8 mouse cellular contexts compared by ENCODE assay signal in the genomic region with DNA sequence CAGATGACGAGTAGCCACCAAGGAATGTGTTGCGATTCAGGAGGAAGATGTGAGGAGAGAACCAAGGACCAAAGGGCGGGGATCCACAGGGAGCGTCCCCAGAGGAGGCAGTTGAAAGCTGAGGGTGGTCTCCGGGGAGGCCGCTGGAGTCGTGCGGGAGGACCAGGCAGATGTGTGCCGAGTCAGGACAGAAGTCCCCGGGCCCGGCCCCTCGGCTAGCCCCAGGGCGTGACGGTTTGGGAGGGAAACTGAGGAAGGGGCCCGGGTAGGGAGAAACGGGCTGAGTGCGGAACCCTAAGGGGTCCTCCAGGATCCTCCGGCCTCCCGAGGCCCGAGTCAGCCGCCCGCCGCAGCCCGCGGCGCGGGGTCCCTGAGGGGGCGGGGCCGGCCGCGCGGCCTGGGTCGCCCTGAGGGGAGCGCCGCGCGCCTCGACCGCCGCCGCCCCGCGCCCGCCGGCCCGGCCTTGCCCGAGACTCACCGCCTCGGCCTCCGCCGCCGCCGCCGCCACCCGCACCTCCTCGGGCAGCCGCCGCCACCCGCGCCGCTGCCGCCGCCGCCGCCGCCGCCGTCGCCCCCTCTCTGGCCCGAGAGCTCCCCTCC. TPM values are rescaled to one million over a fixed set of nuclear protein-coding genes. Genes with fewer than 3 reads are reported as not detected.
A peak's percentile ranks its signal among the peaks of the same experiment; 100 is the strongest.
DNase-seq lines count a peak whose midpoint lies in the region; ATAC-seq and TF ChIP-seq lines count a peak whose summit lies in the region.

No protein-coding gene starts in this region.

- peaks cover 13% of the 10 kb centered on the region for H3K36me3 ChIP-seq in G1E (replicated peaks)
- peaks cover 18% of the 10 kb centered on the region; the same call in 1 of the 2 replicates for H3K36me3 ChIP-seq in embryonic facial prominence, embryonic 13.5 days
- H3K36me3 ChIP-seq in hindbrain, embryonic 11.5 days (ENCODE audit: control insufficient read depth, insufficient read depth, low read length), result no peaks in the 10 kb centered on the region
- peaks cover 12% of the 10 kb centered on the region for H3K36me3 ChIP-seq in limb, embryonic 15.5 days
- peaks cover 7% of the 10 kb centered on the region for H3K36me3 ChIP-seq in neural tube, embryonic 12.5 days

- H3K27ac ChIP-seq in embryonic facial prominence, embryonic 13.5 days, result peak overlapping the region; percentile 60
- H3K27ac ChIP-seq in hindbrain, embryonic 11.5 days (ENCODE audit: low read depth, low read length), result peak overlapping the region; percentile 18; the same call in 1 of the 2 replicates
- peak overlapping the region; percentile 72 for H3K27ac ChIP-seq in limb, embryonic 15.5 days
- H3K27ac ChIP-seq in neural tube, embryonic 12.5 days, result no peak overlapping the region

- H3K27me3 ChIP-seq in G1E (ENCODE audit: insufficient read depth, low read length), result no peaks in the 10 kb centered on the region
- no peaks in the 10 kb centered on the region for H3K27me3 ChIP-seq in embryonic facial prominence, embryonic 13.5 days
- no peaks in the 10 kb centered on the region for H3K27me3 ChIP-seq in hindbrain, embryonic 11.5 days (ENCODE audit: control insufficient read depth, insufficient read depth, low read length)
- no peaks in the 10 kb centered on the region for H3K27me3 ChIP-seq in limb, embryonic 15.5 days
- H3K27me3 ChIP-seq in neural tube, embryonic 12.5 days (replicated peaks), result no peaks in the 10 kb centered on the region

- H3K9me3 ChIP-seq in G1E (replicated peaks), result no peaks in the 10 kb centered on the region
- H3K9me3 ChIP-seq in embryonic facial prominence, embryonic 13.5 days, result no peaks in the 10 kb centered on the region
- no peaks in the 10 kb centered on the region for H3K9me3 ChIP-seq in hindbrain, embryonic 11.5 days (ENCODE audit: control insufficient read depth, low read length)
- no peaks in the 10 kb centered on the region for H3K9me3 ChIP-seq in limb, embryonic 15.5 days
- H3K9me3 ChIP-seq in neural tube, embryonic 12.5 days, result no peaks in the 10 kb centered on the region

- peaks cover 61% of the 10 kb centered on the region for H3K4me1 ChIP-seq in G1E (ENCODE audit: insufficient read depth, low read depth, low read length)
- H3K4me1 ChIP-seq in embryonic facial prominence, embryonic 13.5 days, result peaks cover 42% of the 10 kb centered on the region
- peaks cover 5% of the 10 kb centered on the region; the same call in 1 of the 2 replicates for H3K4me1 ChIP-seq in hindbrain, embryonic 11.5 days (replicated peaks; ENCODE audit: control insufficient read depth, insufficient read depth, low read length)
- H3K4me1 ChIP-seq in limb, embryonic 15.5 days, result peaks cover 37% of the 10 kb centered on the region
- peaks cover 23% of the 10 kb centered on the region for H3K4me1 ChIP-seq in neural tube, embryonic 12.5 days

- 0% methylated on average over 11 of the region's 70 CpGs for WGBS in embryonic facial prominence, embryonic 13.5 days
- WGBS in hindbrain, embryonic 11.5 days, result under 1% methylated on average over 25 of the region's 70 CpGs
- under 1% methylated on average over 13 of the region's 70 CpGs for WGBS in limb, embryonic 15.5 days
- under 1% methylated on average over 39 of the region's 70 CpGs for WGBS in neural tube, embryonic 12.5 days

- no peak for TF ChIP-seq CTCF in G1E (IDR thresholded peaks at IDR 0.05; ENCODE audit: low read depth, low read length)

- H3K4me2 ChIP-seq in embryonic facial prominence, embryonic 13.5 days, result peak overlapping the region; percentile 85
- H3K4me2 ChIP-seq in hindbrain, embryonic 11.5 days (replicated peaks; ENCODE audit: low read depth, low read length), result peak overlapping the region; percentile 55
- H3K4me2 ChIP-seq in limb, embryonic 15.5 days, result peak overlapping the region; percentile 74
- H3K4me2 ChIP-seq in neural tube, embryonic 12.5 days (replicated peaks), result peak overlapping the region; percentile 70

- ATAC-seq in G1E (ENCODE audit: extremely low read depth, insufficient number of reproducible peaks, low FRiP score, poor library complexity, severe bottlenecking), result no peak
- peak; percentile 44 for ATAC-seq in embryonic facial prominence, embryonic 13.5 days (ENCODE audit: insufficient number of reproducible peaks, insufficient read depth, low FRiP score, low TSS enrichment, low read depth)
- peak; percentile 55 for ATAC-seq in hindbrain, embryonic 11.5 days (ENCODE audit: low FRiP score)
- ATAC-seq in limb, embryonic 15.5 days (ENCODE audit: insufficient number of reproducible peaks, low FRiP score, low TSS enrichment, low read depth), result 0 out of 2 replicates have a peak, but pooled peaks have one; percentile 1
- ATAC-seq in neural tube, embryonic 12.5 days (ENCODE audit: low FRiP score, low read depth), result peak; percentile 48

- H3K9ac ChIP-seq in embryonic facial prominence, embryonic 13.5 days, result peak overlapping the region; percentile 98
- peak overlapping the region; percentile 83 for H3K9ac ChIP-seq in hindbrain, embryonic 11.5 days (ENCODE audit: low read depth, low read length)
- H3K9ac ChIP-seq in limb, embryonic 15.5 days, result peak overlapping the region; percentile 92
- H3K9ac ChIP-seq in neural tube, embryonic 12.5 days, result peak overlapping the region; percentile 95

- peak overlapping the region; percentile 78 for H3K4me3 ChIP-seq in G1E (ENCODE audit: low read depth, low read length)
- H3K4me3 ChIP-seq in embryonic facial prominence, embryonic 13.5 days, result peak overlapping the region; percentile 86
- peak overlapping the region; percentile 72 for H3K4me3 ChIP-seq in hindbrain, embryonic 11.5 days (ENCODE audit: low read depth, low read length)
- peak overlapping the region; percentile 89 for H3K4me3 ChIP-seq in limb, embryonic 15.5 days
- peak overlapping the region; percentile 84 for H3K4me3 ChIP-seq in neural tube, embryonic 12.5 days

- peak; percentile 26 for DNase-seq in kidney, adult 11 months
- DNase-seq in kidney, postnatal 36 days, result no peak
- no peak for DNase-seq in G1E (ENCODE audit: low spot score)
- peak; percentile 61 for DNase-seq in hindbrain, embryonic 11.5 days (ENCODE audit: low spot score)
- DNase-seq in layer of hippocampus, adult 18-20 months (ENCODE audit: low spot score in 2 of 2), result no peak

RNA-seq across cellular contexts. Expression of a gene that starts 1.5 kb away (rescaled TPM):
- total RNA-seq in G1E (2014; fragmentation: Nextera tagmentation), result 38.5 and 40.1 TPM in 2 replicates
- total RNA-seq in G1E (2017), result 249 and 272 TPM in 2 replicates
- 7.9 and 8.4 TPM in 2 replicates for polyA plus RNA-seq in G1E (2012)
- polyA plus RNA-seq in embryonic facial prominence, embryonic 13.5 days (2015; fragmentation: Nextera tagmentation; extraction: Ambion mirVana), result 9.9 and 13.4 TPM in 2 replicates
- polyA plus RNA-seq in hindbrain, embryonic 11.5 days (2014; fragmentation: Nextera tagmentation; extraction: Ambion mirVana), result 6.5 and 8.7 TPM in 2 replicates
- polyA plus RNA-seq in limb, embryonic 15.5 days (2015; fragmentation: Nextera tagmentation; extraction: Ambion mirVana), result 18.1 and 19.3 TPM in 2 replicates
- polyA plus RNA-seq in neural tube, embryonic 12.5 days (2016; fragmentation: Nextera tagmentation; extraction: Ambion mirVana), result 6.6 and 8.1 TPM in 2 replicates
- 1 to 10 TPM; 2.2 to 2.4 TPM for total RNA-seq in layer of hippocampus, adult 18-20 months (2021)

RNA-seq across cellular contexts. Expression of a gene that starts 16.0 kb away (rescaled TPM):
- total RNA-seq in G1E (2014; fragmentation: Nextera tagmentation), result not detected in 2 replicates
- 0.11 TPM in 1 of 2 replicates, not detected in the other for total RNA-seq in G1E (2017)
- polyA plus RNA-seq in G1E (2012), result 0.02 and 0.03 TPM in 2 replicates
- polyA plus RNA-seq in embryonic facial prominence, embryonic 13.5 days (2015; fragmentation: Nextera tagmentation; extraction: Ambion mirVana), result 5.3 and 7.6 TPM in 2 replicates
- 5.8 and 6.6 TPM in 2 replicates for polyA plus RNA-seq in hindbrain, embryonic 11.5 days (2014; fragmentation: Nextera tagmentation; extraction: Ambion mirVana)
- polyA plus RNA-seq in limb, embryonic 15.5 days (2015; fragmentation: Nextera tagmentation; extraction: Ambion mirVana), result 3.1 and 3.5 TPM in 2 replicates
- polyA plus RNA-seq in neural tube, embryonic 12.5 days (2016; fragmentation: Nextera tagmentation; extraction: Ambion mirVana), result 16.6 and 18.8 TPM in 2 replicates
- total RNA-seq in layer of hippocampus, adult 18-20 months (2021), result 10 to 100 TPM; 75.5 to 81.1 TPM

RNA-seq across cellular contexts. Expression of a gene that starts 43.0 kb away (rescaled TPM):
- total RNA-seq in G1E (2014; fragmentation: Nextera tagmentation) (66.6 and 68.5 TPM in 2 replicates), G1E (2017) (69.1 and 96.2 TPM in 2 replicates)
- polyA plus RNA-seq in G1E (2012), result 103 and 170 TPM in 2 replicates
- polyA plus RNA-seq in embryonic facial prominence, embryonic 13.5 days (2015; fragmentation: Nextera tagmentation; extraction: Ambion mirVana), result 80.5 and 89.6 TPM in 2 replicates
- 77.6 and 79.9 TPM in 2 replicates for polyA plus RNA-seq in hindbrain, embryonic 11.5 days (2014; fragmentation: Nextera tagmentation; extraction: Ambion mirVana)
- 67.6 and 73.4 TPM in 2 replicates for polyA plus RNA-seq in limb, embryonic 15.5 days (2015; fragmentation: Nextera tagmentation; extraction: Ambion mirVana)
- 85.3 and 87.8 TPM in 2 replicates for polyA plus RNA-seq in neural tube, embryonic 12.5 days (2016; fragmentation: Nextera tagmentation; extraction: Ambion mirVana)
- 10 to 100 TPM; 64.9 to 69.3 TPM for total RNA-seq in layer of hippocampus, adult 18-20 months (2021)

RNA-seq across cellular contexts. Expression of a gene that starts 43.3 kb away (rescaled TPM):
- total RNA-seq in G1E (2014; fragmentation: Nextera tagmentation) (15.4 and 21.9 TPM in 2 replicates), G1E (2017) (17.7 and 21.0 TPM in 2 replicates)
- polyA plus RNA-seq in G1E (2012), result 11.2 and 14.8 TPM in 2 replicates
- polyA plus RNA-seq in embryonic facial prominence, embryonic 13.5 days (2015; fragmentation: Nextera tagmentation; extraction: Ambion mirVana), result 40.5 and 53.5 TPM in 2 replicates
- 47.6 and 49.7 TPM in 2 replicates for polyA plus RNA-seq in hindbrain, embryonic 11.5 days (2014; fragmentation: Nextera tagmentation; extraction: Ambion mirVana)
- polyA plus RNA-seq in limb, embryonic 15.5 days (2015; fragmentation: Nextera tagmentation; extraction: Ambion mirVana), result 44.8 and 45.1 TPM in 2 replicates
- 42.9 and 43.9 TPM in 2 replicates for polyA plus RNA-seq in neural tube, embryonic 12.5 days (2016; fragmentation: Nextera tagmentation; extraction: Ambion mirVana)
- 10 to 100 TPM; 21.4 to 22.1 TPM for total RNA-seq in layer of hippocampus, adult 18-20 months (2021)

RNA-seq across cellular contexts. Expression of a gene that starts 55.7 kb away (rescaled TPM):
- total RNA-seq in G1E (2014; fragmentation: Nextera tagmentation) (39.0 and 42.8 TPM in 2 replicates), G1E (2017) (20.4 and 21.3 TPM in 2 replicates)
- 25.5 and 28.3 TPM in 2 replicates for polyA plus RNA-seq in G1E (2012)
- 9.7 and 11.0 TPM in 2 replicates for polyA plus RNA-seq in embryonic facial prominence, embryonic 13.5 days (2015; fragmentation: Nextera tagmentation; extraction: Ambion mirVana)
- polyA plus RNA-seq in hindbrain, embryonic 11.5 days (2014; fragmentation: Nextera tagmentation; extraction: Ambion mirVana), result 3.4 and 3.9 TPM in 2 replicates
- 22.8 and 26.0 TPM in 2 replicates for polyA plus RNA-seq in limb, embryonic 15.5 days (2015; fragmentation: Nextera tagmentation; extraction: Ambion mirVana)
- polyA plus RNA-seq in neural tube, embryonic 12.5 days (2016; fragmentation: Nextera tagmentation; extraction: Ambion mirVana), result 5.6 and 6.5 TPM in 2 replicates
- 1 to 10 TPM; 3.5 to 3.7 TPM for total RNA-seq in layer of hippocampus, adult 18-20 months (2021)

Comparison
In these comparisons a context has a peak if more than half of its experiments do, and no peak if none do; other contexts are left out.
1. DNase-seq: peak in kidney, adult 11 months (single experiment) and hindbrain, embryonic 11.5 days (single experiment); none in kidney, postnatal 36 days (0 of 2), G1E (single experiment) and layer of hippocampus, adult 18-20 months (0 of 2).
2. Peak in every context shown above with its lines, with median percentiles within 50 percentile points of each other: H3K4me3 ChIP-seq, H3K4me2 ChIP-seq and H3K9ac ChIP-seq.